Mouse (Mus musculus): ENCODE results near the gene Zbtb12.
"Not testable (repeated sequence)": the region's sequence is repeated elsewhere in the genome, so short reads cannot be mapped to it uniquely, and the experiment has no call there.

Zbtb12 gene

DNA sequence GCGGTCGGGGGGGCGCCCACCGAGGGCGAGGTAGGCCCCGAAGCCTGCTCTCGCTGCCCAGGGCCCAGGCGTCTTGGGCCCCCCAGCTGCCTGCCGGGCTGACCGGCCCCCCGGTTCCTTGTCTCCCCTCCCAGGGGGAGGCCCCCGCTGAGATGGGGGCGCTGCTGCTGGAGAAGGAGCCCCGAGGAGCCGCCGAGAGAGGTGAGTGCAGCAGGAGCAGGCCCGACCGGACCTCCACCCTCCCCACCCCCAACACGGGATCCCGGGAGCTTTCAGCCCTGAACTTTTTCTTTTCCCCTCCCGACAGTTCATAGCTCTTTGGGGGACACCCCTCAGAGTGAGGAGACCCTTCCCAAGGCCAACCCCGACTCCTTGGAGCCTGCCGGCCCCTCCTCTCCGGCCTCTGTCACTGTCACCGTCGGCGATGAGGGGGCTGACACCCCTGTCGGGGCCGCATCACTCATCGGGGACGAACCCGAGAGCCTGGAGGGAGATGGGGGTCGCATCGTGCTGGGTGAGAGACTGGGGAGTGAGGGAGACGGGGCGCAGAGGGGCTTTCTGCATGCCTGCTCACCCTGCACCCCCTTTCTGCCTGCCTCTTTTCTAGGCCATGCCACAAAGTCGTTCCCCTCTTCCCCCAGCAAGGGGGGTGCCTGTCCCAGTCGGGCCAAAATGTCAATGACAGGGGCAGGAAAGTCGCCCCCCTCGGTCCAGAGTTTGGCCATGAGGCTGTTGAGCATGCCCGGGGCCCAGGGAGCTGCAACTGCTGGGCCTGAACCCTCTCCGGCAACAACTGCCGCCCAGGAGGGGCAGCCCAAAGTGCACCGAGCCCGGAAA lies 20.0 kb downstream of the Zbtb12 start:
- intact Hi-C loops (cut with DNase I), result loop anchor here (5.0 kb wide), 1 partner anchor 42 kb away; no protein-coding TSS in a partner anchor

DNA sequence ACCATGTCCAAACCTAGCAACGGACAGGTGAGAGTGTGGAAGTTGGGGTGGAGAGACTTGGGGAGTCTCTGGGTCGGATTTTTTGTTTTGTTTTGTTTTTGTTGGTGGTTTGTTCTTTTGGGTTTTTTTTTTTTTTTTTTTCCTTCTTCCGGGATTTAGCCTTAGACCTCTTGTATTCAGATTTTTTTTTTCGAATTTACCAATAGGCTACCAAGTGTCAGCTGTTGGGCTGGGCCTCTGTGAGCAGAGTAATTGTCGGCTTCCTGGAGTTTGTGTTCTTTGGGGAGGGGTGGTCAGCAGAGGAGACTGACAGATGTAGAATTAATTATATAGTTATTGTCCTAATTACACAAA lies 20.6 kb downstream of the Zbtb12 start:
- intact Hi-C loops (cut with DNase I), result loop anchor here (5.0 kb wide), 1 partner anchor 43 kb away; no protein-coding TSS in a partner anchor

GRCm38 (mm10) chr17:34900826-34901225 lies 21.5 kb downstream of the Zbtb12 start:
- intact Hi-C loops (cut with DNase I), result not testable (repeated sequence)

DNA sequence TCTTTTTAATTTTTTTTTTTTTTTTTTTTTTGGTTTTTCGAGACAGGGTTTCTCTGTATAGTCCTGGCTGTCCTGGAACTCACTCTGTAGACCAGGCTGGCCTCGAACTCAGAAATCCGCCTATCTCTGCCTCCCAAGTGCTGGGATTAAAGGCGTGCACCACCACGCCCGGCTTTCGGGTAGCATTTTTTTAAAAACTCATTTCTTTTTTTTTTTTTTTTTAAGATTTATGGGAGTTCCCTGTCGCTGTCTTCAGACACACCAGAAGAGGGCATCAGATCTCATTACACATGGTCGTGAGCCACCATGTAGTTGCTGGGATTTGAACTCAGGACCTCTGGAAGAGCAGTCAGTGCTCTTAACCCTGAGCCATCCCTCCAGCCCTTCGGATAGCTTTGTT lies 22.7 kb downstream of the Zbtb12 start:
- intact Hi-C loops (cut with DNase I), result not testable (repeated sequence)

DNA sequence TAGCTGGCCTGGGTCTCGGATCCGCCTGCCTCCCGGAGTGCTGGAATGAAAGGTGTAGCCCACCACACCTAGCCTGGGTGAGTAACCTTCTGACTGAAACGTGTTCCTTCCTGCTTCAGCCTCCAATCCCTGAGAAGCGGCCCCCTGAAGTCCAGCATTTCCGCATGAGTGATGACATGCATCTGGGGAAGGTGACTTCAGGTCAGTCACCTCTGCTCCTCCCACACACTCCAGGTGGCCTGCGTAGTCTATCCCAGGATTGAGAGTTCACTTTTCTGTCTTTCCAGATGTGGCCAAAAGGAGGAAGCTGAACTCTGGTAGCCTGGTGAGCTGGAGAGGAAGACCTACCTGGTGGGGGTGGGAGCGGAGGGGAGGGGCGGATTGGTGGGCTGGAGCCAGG lies 23.6 kb downstream of the Zbtb12 start:
- intact Hi-C loops (cut with DNase I), result no loop called here

DNA sequence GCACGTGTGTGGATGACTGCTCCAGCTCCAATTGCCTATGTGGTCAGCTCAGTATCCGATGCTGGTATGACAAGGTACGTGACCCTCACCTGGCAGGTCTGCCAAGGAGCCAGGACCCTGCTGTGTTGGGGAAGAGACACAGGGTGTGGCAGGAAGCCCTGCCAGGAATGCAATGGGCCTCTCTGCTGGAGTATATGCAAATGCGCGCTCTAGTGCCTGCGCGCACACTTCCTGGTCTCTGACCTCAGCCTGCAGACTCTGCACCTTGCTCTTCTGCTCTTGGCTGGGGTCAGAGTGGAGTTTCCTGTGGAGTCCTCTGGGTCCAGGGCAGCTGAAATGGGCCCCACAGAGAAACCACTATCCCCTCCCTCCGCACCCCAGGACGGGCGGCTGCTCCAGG lies 31.7 kb downstream of the Zbtb12 start:
- intact Hi-C loops (cut with DNase I), result loop anchor here (5.0 kb wide), 1 partner anchor 54 kb away; no protein-coding TSS in a partner anchor

- intact Hi-C loops (cut with DNase I), result loop anchor here (5.0 kb wide), 1 partner anchor 55 kb away; no protein-coding TSS in a partner anchor
Observed at GRCm38 (mm10) chr17:34911945-34912351, 32.7 kb downstream of the Zbtb12 start.

GRCm38 (mm10) chr17:34913930-34914665 lies 34.8 kb downstream of the Zbtb12 start, which contains the start of gene Slc44a4:
Slc44a4 (plus strand) TSS chr17:34914466.
- intact Hi-C loops (cut with DNase I), result loop anchor here (5.0 kb wide), 1 partner anchor 57 kb away; no protein-coding TSS in a partner anchor

- intact Hi-C loops (cut with DNase I), result no loop called here
Observed at GRCm38 (mm10) chr17:34915410-34915831, 36.1 kb downstream of the Zbtb12 start.

DNA sequence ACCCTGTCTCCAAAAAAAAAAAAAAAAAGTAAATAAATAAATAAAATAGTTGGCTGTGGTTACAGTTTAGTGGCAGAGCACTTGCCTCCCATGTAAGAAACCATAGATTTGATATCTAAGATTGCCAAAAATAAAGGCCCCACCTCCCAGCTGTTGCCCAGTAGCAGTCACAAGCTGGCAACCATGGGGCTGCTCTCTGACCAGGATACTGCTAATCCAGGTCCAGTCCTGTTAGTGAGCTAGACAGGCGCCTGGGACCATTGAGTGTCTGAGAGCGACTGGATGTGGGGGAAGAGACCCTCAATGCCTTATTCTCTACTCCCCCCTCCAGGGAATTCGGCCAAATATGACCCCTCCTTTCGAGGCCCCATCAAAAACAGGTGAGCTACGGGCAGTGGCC lies 37.0 kb downstream of the Zbtb12 start:
- intact Hi-C loops (cut with DNase I), result no loop called here

DNA sequence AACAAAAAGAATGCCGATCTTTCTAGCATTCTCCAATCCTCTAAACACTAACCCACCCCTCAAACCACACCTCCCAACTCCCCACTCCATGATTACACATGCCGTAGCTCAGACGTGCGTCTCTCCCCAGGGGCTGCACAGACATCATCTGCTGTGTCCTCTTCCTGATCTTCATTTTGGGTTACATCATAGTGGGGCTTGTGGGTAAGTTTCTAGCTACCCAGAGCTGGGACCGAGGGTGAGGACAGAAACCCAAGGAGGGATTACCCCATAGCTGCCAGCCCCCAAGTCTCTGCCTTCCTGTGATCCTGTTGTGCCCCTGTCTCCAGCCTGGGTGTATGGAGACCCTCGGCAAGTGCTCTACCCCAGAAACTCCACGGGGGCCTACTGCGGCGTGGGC lies 37.9 kb downstream of the Zbtb12 start:
- intact Hi-C loops (cut with DNase I), result no loop called here

DNA sequence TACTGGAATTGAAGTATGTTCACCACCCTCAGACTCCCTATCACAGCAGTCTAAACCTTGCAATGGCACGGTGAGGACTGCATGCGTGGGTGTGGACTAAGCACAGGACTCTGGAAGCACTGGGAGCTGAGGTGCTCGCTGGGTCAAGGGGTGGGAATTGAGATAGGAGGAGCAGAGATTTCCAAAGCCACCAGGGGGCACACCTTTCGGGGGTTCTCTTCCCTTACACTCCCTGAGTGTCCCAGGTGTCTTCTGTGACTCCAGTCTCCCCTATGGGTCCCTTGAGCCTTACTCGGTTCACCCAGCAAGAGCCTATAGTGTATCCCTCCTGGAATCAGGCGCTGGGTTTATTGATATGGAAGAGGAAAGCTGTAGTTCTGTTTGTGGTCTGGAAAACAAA lies 43.7 kb downstream of the Zbtb12 start:
- intact Hi-C loops (cut with DNase I), result no loop called here

DNA sequence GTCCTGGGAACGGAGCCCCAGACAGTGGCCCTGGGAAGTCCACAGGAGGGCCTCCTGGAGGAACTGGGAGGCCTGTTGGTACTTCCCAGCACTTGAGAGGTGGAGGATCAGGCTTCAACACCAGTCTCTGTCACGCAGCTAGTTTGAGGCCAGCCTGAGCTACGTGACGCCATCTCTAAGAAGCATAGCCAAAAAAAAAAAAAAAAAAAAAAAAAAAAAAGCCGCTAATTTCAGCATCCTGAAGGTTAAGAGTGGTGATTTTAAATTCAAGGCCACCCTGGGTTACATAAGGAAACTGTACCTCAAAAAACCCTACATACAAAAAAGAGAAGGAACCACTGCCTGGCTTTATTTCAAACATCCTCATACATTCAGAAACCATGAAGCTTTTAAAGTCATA lies 45.0 kb downstream of the Zbtb12 start:
- intact Hi-C loops (cut with DNase I), result no loop called here

DNA sequence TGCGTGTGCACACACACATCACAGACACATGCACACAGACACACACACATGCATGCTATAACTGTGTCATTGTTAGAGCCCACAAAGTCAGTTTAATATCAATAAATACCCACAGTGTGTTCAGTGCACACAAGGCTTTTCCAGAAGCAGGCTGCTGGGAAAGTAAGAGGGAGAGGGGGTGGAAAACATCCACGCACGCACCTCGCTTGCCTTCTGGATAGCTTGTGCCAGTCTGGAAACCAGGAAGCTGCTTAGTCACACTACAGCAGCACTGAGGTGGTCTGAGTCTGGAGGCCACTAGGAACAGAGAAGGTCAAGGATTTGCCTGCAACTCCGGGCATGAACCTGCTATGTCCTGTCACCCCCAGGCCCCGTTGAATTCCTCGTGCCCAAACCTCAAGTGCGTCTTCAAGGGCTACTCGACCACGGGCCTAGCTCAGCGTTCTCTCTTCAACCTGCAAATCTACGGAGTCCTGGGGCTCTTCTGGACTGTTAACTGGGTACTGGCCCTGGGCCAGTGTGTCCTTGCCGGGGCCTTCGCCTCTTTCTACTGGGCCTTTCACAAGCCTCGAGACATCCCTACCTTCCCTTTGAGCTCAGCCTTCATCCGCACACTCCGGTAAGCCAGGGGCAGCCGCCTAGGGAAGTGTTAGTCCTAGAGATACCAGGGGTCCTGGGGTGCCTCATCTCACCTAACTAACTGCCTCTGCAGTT lies 48.2 kb downstream of the Zbtb12 start:
- intact Hi-C loops (cut with DNase I), result no loop called here

DNA sequence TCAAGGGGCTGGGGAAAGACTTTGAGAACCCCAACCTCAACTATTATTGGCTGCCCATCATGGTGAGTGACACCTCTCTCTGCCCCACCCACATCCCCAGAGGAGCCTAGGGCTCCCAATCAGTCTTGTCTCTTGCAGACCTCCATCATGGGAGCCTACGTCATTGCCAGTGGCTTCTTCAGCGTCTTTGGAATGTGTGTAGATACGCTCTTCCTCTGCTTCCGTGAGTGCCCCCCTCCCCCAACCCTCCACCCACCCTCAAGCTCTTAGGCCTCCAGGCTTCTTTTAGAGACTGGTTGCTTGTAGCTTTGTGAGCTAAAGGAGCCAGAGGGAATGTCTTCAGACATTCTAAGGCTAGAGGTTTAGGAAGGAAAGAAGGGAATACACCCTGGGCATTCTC lies 49.6 kb downstream of the Zbtb12 start:
- intact Hi-C loops (cut with DNase I), result no loop called here

DNA sequence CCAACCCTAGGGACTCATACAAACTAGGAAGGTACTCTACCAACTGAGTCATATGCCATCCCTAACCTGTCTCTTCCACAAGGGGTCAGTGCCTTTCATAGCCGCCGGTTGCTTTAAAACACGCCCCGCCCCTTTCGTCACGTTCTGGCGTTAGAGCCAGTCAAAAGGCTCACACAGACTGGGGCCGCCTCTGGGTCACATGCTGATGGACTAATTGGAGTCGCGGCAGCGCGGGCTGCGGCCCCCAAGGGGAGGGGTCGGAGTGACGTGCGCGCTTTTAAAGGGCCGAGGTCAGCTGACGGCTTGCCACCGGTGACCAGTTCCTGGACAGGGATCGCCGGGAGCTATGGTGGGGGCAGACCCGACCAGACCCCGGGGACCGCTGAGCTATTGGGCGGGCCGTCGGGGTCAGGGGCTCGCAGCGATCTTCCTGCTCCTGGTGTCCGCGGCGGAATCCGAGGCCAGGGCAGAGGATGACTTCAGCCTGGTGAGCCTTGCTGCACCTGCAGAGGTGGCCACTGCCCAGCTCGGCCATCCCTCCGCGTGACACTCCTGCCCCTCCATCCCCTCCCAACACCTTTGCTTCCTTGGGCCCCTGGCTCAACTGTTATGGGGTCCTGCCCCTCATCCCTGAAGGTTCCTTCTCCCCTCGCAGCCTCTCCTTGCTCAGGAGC lies 51.9 kb downstream of the Zbtb12 start, which contains the start of gene Neu1:
Gene Neu1 (plus strand): TSS at position 193 of the 674 bp plus-strand sequence.
- intact Hi-C loops (cut with DNase I), result no loop called here

DNA sequence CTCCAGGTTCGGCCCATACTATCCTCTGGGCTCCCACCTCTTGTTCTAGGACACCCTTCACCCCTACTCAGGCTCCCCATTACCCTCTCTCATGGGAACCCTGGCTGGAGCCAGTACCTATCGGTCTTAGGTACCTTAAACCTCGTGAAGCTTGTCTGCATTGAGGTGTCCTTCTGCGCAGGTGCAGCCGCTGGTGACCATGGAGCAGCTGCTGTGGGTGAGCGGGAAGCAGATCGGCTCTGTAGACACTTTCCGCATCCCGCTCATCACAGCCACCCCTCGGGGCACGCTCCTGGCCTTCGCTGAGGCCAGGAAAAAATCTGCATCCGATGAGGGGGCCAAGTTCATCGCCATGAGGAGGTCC lies 52.4 kb downstream of the Zbtb12 start:
- intact Hi-C loops (cut with DNase I), result no loop called here

GRCm38 (mm10) chr17:34932287-34932686 lies 53.0 kb downstream of the Zbtb12 start:
- intact Hi-C loops (cut with DNase I), result no loop called here

DNA sequence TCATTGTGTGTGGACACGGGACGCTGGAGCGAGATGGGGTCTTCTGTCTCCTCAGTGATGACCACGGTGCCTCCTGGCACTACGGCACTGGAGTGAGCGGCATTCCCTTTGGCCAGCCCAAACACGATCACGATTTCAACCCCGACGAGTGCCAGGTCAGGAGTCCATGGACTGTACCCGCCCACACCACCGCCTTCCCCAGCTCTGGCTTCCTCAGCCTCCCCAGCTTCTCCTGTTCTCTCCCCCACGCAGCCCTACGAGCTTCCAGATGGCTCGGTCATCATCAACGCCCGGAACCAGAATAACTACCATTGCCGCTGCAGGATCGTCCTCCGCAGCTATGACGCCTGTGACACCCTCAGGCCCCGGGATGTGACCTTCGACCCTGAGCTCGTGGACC lies 54.7 kb downstream of the Zbtb12 start:
- intact Hi-C loops (cut with DNase I), result no loop called here

DNA sequence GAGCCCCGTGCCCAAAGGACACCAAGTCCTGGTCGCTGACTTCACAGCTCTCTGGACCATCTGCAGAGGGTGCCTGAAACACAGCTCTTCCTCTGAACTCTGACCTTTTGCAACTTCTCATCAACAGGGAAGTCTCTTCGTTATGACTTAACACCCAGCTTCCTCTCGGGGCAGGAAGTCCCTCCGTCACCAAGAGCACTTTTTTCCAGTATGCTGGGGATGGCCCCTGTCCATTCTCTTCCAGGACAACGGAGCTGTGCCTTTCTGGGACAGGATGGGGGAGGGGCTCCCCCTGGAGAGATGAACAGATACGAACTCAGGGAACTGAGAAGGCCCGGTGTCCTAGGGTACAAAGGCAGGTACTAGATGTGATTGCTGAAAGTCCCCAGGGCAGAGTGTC lies 55.5 kb downstream of the Zbtb12 start:
- intact Hi-C loops (cut with DNase I), result no loop called here

GRCm38 (mm10) chr17:34937960-34938505 lies 58.8 kb downstream of the Zbtb12 start:
- intact Hi-C loops (cut with DNase I), result no loop called here

Measured in adrenal gland (tissue).